Mouse (Mus musculus): ENCODE data around the gene Tgfa. TPM values are rescaled to one million over a fixed set of nuclear protein-coding genes. Genes with fewer than 3 reads are reported as not detected.

Tgfa gene
- total and polyA plus RNA-seq, 2 experiments from 2014 or later, result 1.1 to 7.2 TPM

GRCm38 (mm10) chr6:86232367-86232766 lies 37.3 kb downstream of the Tgfa start:
- no peak overlapping the region for H3K4me3 ChIP-seq (ENCODE audit: low read depth, low read length)
- TF ChIP-seq EP300 (IDR thresholded peaks at IDR 0.05; ENCODE audit: low read depth) (no peak), CTCF (IDR thresholded peaks at IDR 0.05; ENCODE audit: low read depth) (no peak)
- H3K4me2 ChIP-seq (ENCODE audit: low read depth, low read length), result no peak overlapping the region
- DNase-seq (ENCODE audit: low spot score) (no peak), ATAC-seq (ENCODE audit: insufficient read depth, low read depth) (no peak)
- no peaks in the 10 kb centered on the region for H3K36me3 ChIP-seq (replicated peaks; ENCODE audit: control insufficient read depth, insufficient read depth, low read length)
- 79% methylated on average over 5 of the region's 5 CpGs for WGBS
- no peak overlapping the region for H3K27ac ChIP-seq (ENCODE audit: low read depth)
- no peak overlapping the region for H3K9ac ChIP-seq (replicated peaks; ENCODE audit: low read depth, low read length)
- no peaks in the 10 kb centered on the region for H3K4me1 ChIP-seq (ENCODE audit: control insufficient read depth, insufficient read depth)
- no peaks in the 10 kb centered on the region for H3K27me3 ChIP-seq (ENCODE audit: control insufficient read depth, insufficient read depth, low read length)
- no peaks in the 10 kb centered on the region for H3K9me3 ChIP-seq (replicated peaks; ENCODE audit: control insufficient read depth, low read length)

- ATAC-seq (ENCODE audit: insufficient read depth, low read depth), result no peak; the same call in 1 of the 2 replicates
- 37% methylated on average over 13 of the region's 13 CpGs for WGBS
- no peak for DNase-seq (ENCODE audit: low spot score)
These were observed 38.7 kb downstream of the Tgfa start for GRCm38 (mm10) chr6:86233512-86234430.

GRCm38 (mm10) chr6:86244866-86245265 lies 49.8 kb downstream of the Tgfa start:
- ATAC-seq (ENCODE audit: insufficient read depth, low read depth) (no peak), DNase-seq (ENCODE audit: low spot score) (no peak)
- Histone ChIP-seq H3K4me3 (ENCODE audit: low read depth, low read length) (no peak overlapping the region), H3K4me1 (ENCODE audit: control insufficient read depth, insufficient read depth) (no peaks in the 10 kb centered on the region), H3K4me2 (ENCODE audit: low read depth, low read length) (no peak overlapping the region), H3K9ac (replicated peaks; ENCODE audit: low read depth, low read length) (no peak overlapping the region), H3K27me3 (ENCODE audit: control insufficient read depth, insufficient read depth, low read length) (no peaks in the 10 kb centered on the region), H3K27ac (ENCODE audit: low read depth) (no peak overlapping the region), H3K9me3 (replicated peaks; ENCODE audit: control insufficient read depth, low read length) (no peaks in the 10 kb centered on the region), H3K36me3 (replicated peaks; ENCODE audit: control insufficient read depth, insufficient read depth, low read length) (no peaks in the 10 kb centered on the region)
- 57% methylated on average over 3 of the region's 3 CpGs for WGBS
- no peak for TF ChIP-seq EP300 (IDR thresholded peaks at IDR 0.05; ENCODE audit: low read depth)
- no peak for TF ChIP-seq CTCF (IDR thresholded peaks at IDR 0.05; ENCODE audit: low read depth)

More at GRCm38 (mm10) chr6:86233512-86234430, 38.7 kb downstream of the Tgfa start:
- H3K27ac ChIP-seq (ENCODE audit: low read depth), result no peak overlapping the region
- no peak overlapping the region for H3K4me3 ChIP-seq (ENCODE audit: low read depth, low read length)
- no peaks in the 10 kb centered on the region for H3K27me3 ChIP-seq (ENCODE audit: control insufficient read depth, insufficient read depth, low read length)
- H3K4me1 ChIP-seq (ENCODE audit: control insufficient read depth, insufficient read depth), result no peaks in the 10 kb centered on the region
- H3K9ac ChIP-seq (replicated peaks; ENCODE audit: low read depth, low read length), result no peak overlapping the region
- TF ChIP-seq CTCF (IDR thresholded peaks at IDR 0.05; ENCODE audit: low read depth), result no peak
- TF ChIP-seq EP300 (IDR thresholded peaks at IDR 0.05; ENCODE audit: low read depth), result no peak
- H3K9me3 ChIP-seq (replicated peaks; ENCODE audit: control insufficient read depth, low read length), result no peaks in the 10 kb centered on the region
- H3K4me2 ChIP-seq (ENCODE audit: low read depth, low read length), result no peak overlapping the region
- H3K36me3 ChIP-seq (replicated peaks; ENCODE audit: control insufficient read depth, insufficient read depth, low read length), result no peaks in the 10 kb centered on the region

GRCm38 (mm10) chr6:86245965-86246364 lies 50.9 kb downstream of the Tgfa start:
- ATAC-seq (ENCODE audit: insufficient read depth, low read depth), result no peak
- Histone ChIP-seq H3K4me2 (ENCODE audit: low read depth, low read length) (no peak overlapping the region), H3K9ac (replicated peaks; ENCODE audit: low read depth, low read length) (no peak overlapping the region), H3K9me3 (replicated peaks; ENCODE audit: control insufficient read depth, low read length) (no peaks in the 10 kb centered on the region), H3K27ac (ENCODE audit: low read depth) (no peak overlapping the region), H3K27me3 (ENCODE audit: control insufficient read depth, insufficient read depth, low read length) (no peaks in the 10 kb centered on the region), H3K4me1 (ENCODE audit: control insufficient read depth, insufficient read depth) (no peaks in the 10 kb centered on the region), H3K36me3 (replicated peaks; ENCODE audit: control insufficient read depth, insufficient read depth, low read length) (no peaks in the 10 kb centered on the region), H3K4me3 (ENCODE audit: low read depth, low read length) (no peak overlapping the region)
- TF ChIP-seq CTCF (IDR thresholded peaks at IDR 0.05; ENCODE audit: low read depth) (no peak), EP300 (IDR thresholded peaks at IDR 0.05; ENCODE audit: low read depth) (no peak)
- DNase-seq (ENCODE audit: low spot score), result no peak
- 35% methylated on average over 4 of the region's 4 CpGs for WGBS

- 90% methylated on average over 1 of the region's 1 CpGs for WGBS
These were observed 53.5 kb downstream of the Tgfa start for GRCm38 (mm10) chr6:86248562-86248961.

More at GRCm38 (mm10) chr6:86248562-86248961, 53.5 kb downstream of the Tgfa start:
- DNase-seq (ENCODE audit: low spot score) (no peak), ATAC-seq (ENCODE audit: insufficient read depth, low read depth) (no peak)
- no peaks in the 10 kb centered on the region for H3K36me3 ChIP-seq (replicated peaks; ENCODE audit: control insufficient read depth, insufficient read depth, low read length)
- no peaks in the 10 kb centered on the region for H3K9me3 ChIP-seq (replicated peaks; ENCODE audit: control insufficient read depth, low read length)
- TF ChIP-seq EP300 (IDR thresholded peaks at IDR 0.05; ENCODE audit: low read depth) (no peak), CTCF (IDR thresholded peaks at IDR 0.05; ENCODE audit: low read depth) (no peak)
- H3K9ac ChIP-seq (replicated peaks; ENCODE audit: low read depth, low read length), result no peak overlapping the region
- no peaks in the 10 kb centered on the region for H3K27me3 ChIP-seq (ENCODE audit: control insufficient read depth, insufficient read depth, low read length)
- H3K4me1 ChIP-seq (ENCODE audit: control insufficient read depth, insufficient read depth), result no peaks in the 10 kb centered on the region
- no peak overlapping the region for H3K27ac ChIP-seq (ENCODE audit: low read depth)
- H3K4me3 ChIP-seq (ENCODE audit: low read depth, low read length), result no peak overlapping the region
- no peak overlapping the region for H3K4me2 ChIP-seq (ENCODE audit: low read depth, low read length)
